ENCODE assay signal across 8 mouse cellular contexts in the genomic region with DNA sequence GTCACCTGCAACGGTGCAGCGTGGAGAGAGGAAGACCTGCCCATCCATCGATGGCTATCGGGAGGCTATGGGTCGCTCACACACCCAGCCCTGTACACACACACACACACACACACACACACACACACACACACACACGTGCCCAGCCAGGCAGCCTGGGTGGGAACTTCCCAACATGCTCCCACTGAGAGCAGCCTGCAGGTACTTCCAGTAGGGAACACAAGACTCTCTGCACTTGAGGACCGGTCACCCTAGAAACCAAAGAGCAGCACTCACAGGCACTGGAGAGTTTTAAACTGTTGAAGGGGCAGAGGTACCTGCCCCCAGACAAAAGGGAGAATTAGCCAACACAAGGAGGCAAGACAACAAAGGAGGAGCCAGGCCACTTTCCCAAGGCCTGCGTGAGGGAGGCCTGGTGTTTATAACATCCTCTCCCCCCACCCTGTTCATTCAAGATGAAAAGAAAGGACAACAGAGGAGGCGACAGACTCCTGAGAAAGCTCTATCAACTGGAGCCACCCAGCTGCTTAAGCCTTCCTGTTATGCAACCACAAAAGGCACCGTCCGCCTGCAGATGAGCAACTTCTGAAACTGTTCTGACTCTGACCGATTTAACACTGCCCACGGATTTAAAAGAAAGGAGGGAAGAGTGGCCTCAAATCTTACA.
DNase-seq lines count a peak whose midpoint lies in the region; ATAC-seq and TF ChIP-seq lines count a peak whose summit lies in the region.

No protein-coding gene starts in this region.

- peak overlapping the region; percentile 79 for H3K4me2 ChIP-seq in hindbrain, embryonic 14.5 days (replicated peaks)

- peaks cover 10% of the 10 kb centered on the region; the same call in 1 of the 2 replicates for H3K27me3 ChIP-seq in hindbrain, embryonic 14.5 days (ENCODE audit: control insufficient read depth, insufficient read depth, low read length)
- H3K27me3 ChIP-seq in cerebellum, adult 2 months (ENCODE audit: control insufficient read depth, insufficient read depth, low read length): no peaks in the 10 kb centered on the region

- H3K9ac ChIP-seq in hindbrain, embryonic 14.5 days: no peak overlapping the region

- H3K4me3 ChIP-seq in layer of hippocampus, adult 2 months: no peak overlapping the region; the same call in 1 of the 2 replicates
- H3K4me3 ChIP-seq in cortical plate, adult 2 months (ENCODE audit: insufficient read depth, low read length): peak overlapping the region; percentile 13
- H3K4me3 ChIP-seq in hindbrain, embryonic 14.5 days (replicated peaks; ENCODE audit: low read length): no peak overlapping the region; the same call in 1 of the 2 replicates
- no peak overlapping the region for H3K4me3 ChIP-seq in cerebellum, adult 2 months (replicated peaks; ENCODE audit: insufficient read depth, low read depth, low read length)

- DNase-seq in layer of hippocampus, adult 2 months (ENCODE audit: low spot score in 2 of 2): no peak
- DNase-seq in layer of hippocampus, postnatal 14 days (ENCODE audit: low spot score in 2 of 2): no peak
- no peak for DNase-seq in hindbrain, embryonic 14.5 days (ENCODE audit: low spot score)
- DNase-seq in cerebellum, adult 2 months: no peak
- DNase-seq in urinary bladder, postnatal 14 days (ENCODE audit: low spot score): no peak
- no peak for DNase-seq in ovary, postnatal 14 days (ENCODE audit: low spot score)

- peak; percentile 18; the same call in 1 of the 2 replicates for ATAC-seq in hindbrain, embryonic 14.5 days (ENCODE audit: low FRiP score)
- 0 out of 2 replicates have a peak, but pooled peaks have one; percentile 39 for ATAC-seq in megakaryocyte-erythroid progenitor cell, adult 5-6 weeks (replicated peaks; ENCODE audit: low FRiP score, low TSS enrichment, poor library complexity, severe bottlenecking)

- H3K27ac ChIP-seq in layer of hippocampus, adult 2 months: peak overlapping the region; percentile 74; the same call in 1 of the 2 replicates
- peak overlapping the region; percentile 67; the same call in 1 of the 2 replicates for H3K27ac ChIP-seq in cortical plate, adult 2 months (ENCODE audit: insufficient read depth, low read length)
- no peak overlapping the region; the same call in 1 of the 2 replicates for H3K27ac ChIP-seq in hindbrain, embryonic 14.5 days
- no peak overlapping the region for H3K27ac ChIP-seq in cerebellum, adult 2 months (ENCODE audit: insufficient read depth, low read length)

- no peaks in the 10 kb centered on the region for H3K9me3 ChIP-seq in hindbrain, embryonic 14.5 days (ENCODE audit: control insufficient read depth, low read length)

- no peak for TF ChIP-seq POLR2A in cortical plate, adult 2 months (IDR thresholded peaks at IDR 0.05; ENCODE audit: extremely low read depth, insufficient read depth, low read length)
- no peak for TF ChIP-seq POLR2A in cerebellum, adult 2 months (IDR thresholded peaks at IDR 0.05; ENCODE audit: borderline replicate concordance, insufficient read depth, low read length)

- no peak for TF ChIP-seq CTCF in layer of hippocampus, adult 2 months (conservative IDR thresholded peaks at IDR 0.05)
- no peak for TF ChIP-seq CTCF in cortical plate, adult 2 months (IDR thresholded peaks at IDR 0.05; ENCODE audit: extremely low read depth, insufficient read depth, low read length)
- TF ChIP-seq CTCF in cerebellum, adult 2 months (IDR thresholded peaks at IDR 0.05; ENCODE audit: borderline replicate concordance, insufficient read depth, low read depth, low read length): no peak

- H3K4me1 ChIP-seq in cortical plate, adult 2 months (ENCODE audit: control insufficient read depth, insufficient read depth, low read length): peaks cover 6% of the 10 kb centered on the region
- H3K4me1 ChIP-seq in hindbrain, embryonic 14.5 days (replicated peaks; ENCODE audit: control insufficient read depth, insufficient read depth, low read length): peaks cover 22% of the 10 kb centered on the region
- H3K4me1 ChIP-seq in cerebellum, adult 2 months (ENCODE audit: control insufficient read depth, insufficient read depth, low read length): peaks cover 3% of the 10 kb centered on the region; the same call in 1 of the 2 replicates

- H3K36me3 ChIP-seq in hindbrain, embryonic 14.5 days (replicated peaks; ENCODE audit: control insufficient read depth, insufficient read depth): peaks cover 10% of the 10 kb centered on the region

- 32% methylated on average over 13 of the region's 13 CpGs for WGBS in hindbrain, embryonic 14.5 days
- 66% methylated on average over 13 of the region's 13 CpGs for WGBS in cerebellum, adult 2 months

Comparison
In these comparisons a context has a peak if more than half of its experiments do, and no peak if none do; other contexts are left out.
1. H3K27ac ChIP-seq: peak in layer of hippocampus, adult 2 months (single experiment) and cortical plate, adult 2 months (single experiment); none in hindbrain, embryonic 14.5 days (single experiment) and cerebellum, adult 2 months (single experiment).